Mouse (Mus musculus): ENCODE measurements around the gene Atrnl1. TPM values are rescaled to one million over a fixed set of nuclear protein-coding genes. Genes with fewer than 3 reads are reported as not detected.
"Not testable (repeated sequence)": the region's sequence is repeated elsewhere in the genome, so short reads cannot be mapped to it uniquely, and the experiment has no call there.

Atrnl1 gene
- polyA plus RNA-seq, 1 experiment from 2014 or later = 2.8 TPM

DNA sequence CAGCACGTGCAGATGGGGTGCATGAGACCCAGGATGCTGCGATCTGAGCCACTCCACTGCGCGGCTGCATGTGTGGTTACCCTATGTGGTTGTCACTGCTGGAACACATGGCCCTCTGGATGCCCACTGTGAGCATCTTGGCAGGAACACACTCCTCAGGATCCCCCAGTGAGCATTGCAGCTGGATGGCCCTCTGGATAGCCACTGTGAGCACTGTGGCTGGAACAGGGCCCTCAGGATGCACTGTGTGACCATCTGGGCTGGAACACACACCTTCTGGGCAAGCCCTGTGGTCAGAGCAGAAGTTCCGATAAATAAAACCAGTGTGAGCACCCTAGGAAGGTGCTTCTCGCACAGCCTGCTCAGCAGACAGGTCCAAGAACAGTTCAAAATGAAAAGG, 364.4 kb downstream of the Atrnl1 start:
- H3K4me2 ChIP-seq = no peak overlapping the region
- 88% methylated on average over 6 of the region's 6 CpGs for WGBS
- peaks cover 8% of the 10 kb centered on the region for H3K4me1 ChIP-seq
- no peak overlapping the region for H3K27ac ChIP-seq (replicated peaks)
- H3K9ac ChIP-seq = no peak overlapping the region
- no peak for ATAC-seq (ENCODE audit: extremely low read depth, insufficient number of reproducible peaks, low FRiP score, low TSS enrichment)
- peaks cover 6% of the 10 kb centered on the region; the same call in 1 of the 2 replicates for H3K9me3 ChIP-seq
- H3K4me3 ChIP-seq = no peak overlapping the region
- H3K36me3 ChIP-seq = peaks cover 18% of the 10 kb centered on the region; the same call in 1 of the 2 replicates
- H3K27me3 ChIP-seq (replicated peaks) = no peaks in the 10 kb centered on the region

DNA sequence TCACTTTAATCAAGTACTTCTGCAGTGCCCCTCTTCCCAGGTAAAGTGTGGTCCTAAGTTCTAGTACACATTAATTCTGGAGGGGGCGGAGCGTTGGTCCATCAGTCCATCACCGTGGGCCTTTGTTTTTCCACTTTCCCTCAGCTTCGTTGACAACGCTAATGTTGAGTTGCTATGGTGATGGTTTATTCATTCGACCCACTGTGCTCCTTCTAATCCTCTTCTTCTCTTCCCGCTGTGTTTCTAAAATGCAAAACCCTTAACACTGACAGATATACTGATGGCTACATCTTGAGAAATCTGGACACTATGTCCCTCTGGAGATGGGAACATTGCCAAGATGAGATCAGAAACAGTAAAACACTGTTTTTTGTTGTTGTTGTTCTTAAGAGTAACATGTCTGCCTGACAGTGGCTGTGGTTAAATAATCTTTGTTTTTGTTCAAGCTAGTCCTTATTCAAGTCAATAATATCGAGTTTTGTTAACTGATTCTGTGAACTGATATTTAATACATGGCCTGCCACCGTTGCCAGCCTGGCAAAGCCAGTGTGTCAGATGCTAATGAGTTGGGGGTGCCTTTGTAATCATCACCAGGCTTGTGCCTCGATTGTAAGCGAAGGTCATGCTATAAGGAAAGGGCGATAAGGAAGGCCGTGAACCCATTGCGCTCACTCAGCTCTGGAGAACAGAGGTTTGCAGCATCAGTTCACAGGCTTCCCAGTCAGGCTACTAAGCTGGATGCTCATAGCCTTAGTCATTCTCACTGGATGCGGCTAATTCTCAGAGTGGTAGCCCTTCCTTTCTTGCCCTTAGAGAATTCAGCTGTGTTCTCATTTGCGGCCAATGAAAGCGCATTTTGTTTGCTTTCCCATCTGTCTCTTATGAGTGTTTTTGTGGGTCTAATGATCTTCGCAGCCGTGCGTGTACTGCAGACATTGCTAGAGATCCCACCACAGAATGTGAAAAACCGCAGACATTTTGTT, 375.4 kb downstream of the Atrnl1 start:
- Histone ChIP-seq H3K4me3 (no peak overlapping the region), H3K4me2 (no peak overlapping the region), H3K27ac (replicated peaks) (no peak overlapping the region), H3K36me3 (no peaks in the 10 kb centered on the region), H3K9me3 (no peaks in the 10 kb centered on the region), H3K9ac (no peak overlapping the region), H3K4me1 (peaks cover 11% of the 10 kb centered on the region), H3K27me3 (replicated peaks) (no peaks in the 10 kb centered on the region)
- ATAC-seq (ENCODE audit: extremely low read depth, insufficient number of reproducible peaks, low FRiP score, low TSS enrichment) = no peak
- 87% methylated on average over 21 of the region's 21 CpGs for WGBS

DNA sequence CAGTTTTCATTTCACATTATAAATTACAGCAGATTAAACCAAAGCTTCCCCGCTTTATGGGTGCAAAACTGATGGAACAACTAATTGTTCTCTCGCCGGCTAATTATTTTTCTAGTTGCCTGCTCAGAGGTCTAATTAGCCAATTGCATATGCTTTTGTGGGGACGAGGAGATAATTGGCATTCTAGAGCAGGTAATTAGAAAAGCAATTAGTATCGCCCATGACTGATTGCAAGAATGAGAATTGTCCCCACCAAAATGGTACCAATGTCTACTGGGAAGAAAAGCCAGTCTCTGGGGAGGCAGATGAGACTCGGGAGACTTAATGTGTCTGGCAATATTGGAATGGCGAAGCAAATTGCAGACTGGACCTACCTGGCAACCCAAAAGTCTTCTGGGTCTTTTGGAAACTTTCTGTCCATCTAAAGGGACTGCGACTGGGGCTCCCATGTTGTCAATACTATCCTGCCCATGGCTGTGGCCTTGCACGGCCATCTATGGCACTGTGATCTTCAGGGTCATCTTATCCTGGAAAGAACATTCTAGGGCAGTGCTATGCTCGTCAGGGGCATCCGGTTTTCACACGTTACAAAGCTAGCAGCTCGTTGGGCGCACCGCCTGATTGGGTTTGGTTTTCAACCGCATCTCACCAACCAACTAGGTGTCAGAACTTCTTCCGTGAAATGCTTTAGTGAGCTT, 377.0 kb downstream of the Atrnl1 start:
- 82% methylated on average over 17 of the region's 17 CpGs for WGBS
- H3K27me3 ChIP-seq (replicated peaks) = no peaks in the 10 kb centered on the region
- H3K4me3 ChIP-seq = no peak overlapping the region
- no peak overlapping the region for H3K27ac ChIP-seq (replicated peaks)
- H3K4me1 ChIP-seq = peaks cover 11% of the 10 kb centered on the region
- ATAC-seq (ENCODE audit: extremely low read depth, insufficient number of reproducible peaks, low FRiP score, low TSS enrichment) = no peak
- no peak overlapping the region for H3K9ac ChIP-seq
- no peaks in the 10 kb centered on the region for H3K36me3 ChIP-seq
- no peaks in the 10 kb centered on the region for H3K9me3 ChIP-seq
- no peak overlapping the region for H3K4me2 ChIP-seq

DNA sequence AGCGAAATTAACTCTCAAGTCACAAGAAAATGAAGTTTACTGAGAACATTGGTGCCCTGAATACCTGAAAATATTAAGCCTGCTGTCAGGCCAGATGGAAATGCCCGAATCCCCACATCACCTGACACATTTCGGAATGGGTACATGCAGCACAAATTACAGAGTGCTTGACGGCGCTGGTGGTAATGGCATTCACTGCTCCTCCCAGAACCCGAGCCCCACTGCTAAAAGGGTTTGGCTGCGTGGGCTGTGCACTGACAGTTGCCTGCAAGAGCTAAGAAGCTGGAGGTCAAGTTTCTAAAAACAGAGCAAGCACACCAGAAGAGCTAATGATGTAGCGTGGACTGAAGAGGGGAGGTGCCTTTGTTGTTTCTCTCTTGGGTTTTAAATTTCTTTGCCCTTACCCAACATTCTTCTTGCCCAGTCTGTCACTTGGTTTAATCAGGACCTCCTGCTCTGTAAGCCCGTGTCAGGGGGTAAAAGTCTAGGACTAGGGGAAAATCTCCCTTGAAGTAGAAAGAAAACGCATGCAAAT, 377.8 kb downstream of the Atrnl1 start:
- Histone ChIP-seq H3K4me2 (no peak overlapping the region), H3K27me3 (replicated peaks) (no peaks in the 10 kb centered on the region), H3K9me3 (no peaks in the 10 kb centered on the region), H3K9ac (no peak overlapping the region), H3K36me3 (no peaks in the 10 kb centered on the region), H3K4me1 (peaks cover 11% of the 10 kb centered on the region), H3K4me3 (no peak overlapping the region), H3K27ac (replicated peaks) (no peak overlapping the region)
- 48% methylated on average over 10 of the region's 10 CpGs for WGBS
- ATAC-seq (ENCODE audit: extremely low read depth, insufficient number of reproducible peaks, low FRiP score, low TSS enrichment) = no peak

DNA sequence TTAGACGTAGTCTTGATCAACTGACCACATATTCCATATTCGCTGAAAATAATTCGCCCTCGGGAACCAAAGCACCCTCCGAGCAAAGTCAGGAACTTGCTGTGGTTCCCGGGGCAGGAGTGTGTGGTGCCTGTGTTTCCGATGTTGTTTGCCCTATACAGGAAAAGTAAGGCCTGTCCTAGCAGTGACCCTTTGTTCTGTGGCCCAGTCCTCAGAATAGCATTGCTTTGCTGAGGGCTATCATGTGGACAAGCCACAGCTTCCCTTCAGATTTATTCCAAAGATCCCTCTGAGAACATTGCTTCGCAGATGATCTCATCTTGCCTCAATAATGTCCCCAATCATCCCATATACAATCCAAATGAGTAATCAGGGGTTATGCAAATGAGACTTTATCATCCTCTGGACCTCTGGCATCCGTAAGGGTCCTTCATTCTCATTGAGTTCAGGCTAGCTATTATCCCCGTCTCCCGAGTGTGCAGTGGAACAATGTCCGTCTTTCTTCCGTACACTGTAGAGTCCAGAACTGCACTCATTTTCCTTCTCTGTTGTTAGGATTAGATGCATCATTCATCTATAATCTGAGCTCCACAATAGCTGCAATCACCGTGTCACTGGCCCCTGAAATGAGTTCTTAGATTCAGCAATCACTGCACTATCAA, 380.4 kb downstream of the Atrnl1 start:
- Histone ChIP-seq H3K9ac (no peak overlapping the region), H3K4me1 (peaks cover 11% of the 10 kb centered on the region), H3K36me3 (no peaks in the 10 kb centered on the region), H3K27ac (replicated peaks) (no peak overlapping the region), H3K4me3 (no peak overlapping the region), H3K27me3 (replicated peaks) (no peaks in the 10 kb centered on the region), H3K9me3 (no peaks in the 10 kb centered on the region), H3K4me2 (no peak overlapping the region)
- no peak for ATAC-seq (ENCODE audit: extremely low read depth, insufficient number of reproducible peaks, low FRiP score, low TSS enrichment)
- 82% methylated on average over 14 of the region's 14 CpGs for WGBS

DNA sequence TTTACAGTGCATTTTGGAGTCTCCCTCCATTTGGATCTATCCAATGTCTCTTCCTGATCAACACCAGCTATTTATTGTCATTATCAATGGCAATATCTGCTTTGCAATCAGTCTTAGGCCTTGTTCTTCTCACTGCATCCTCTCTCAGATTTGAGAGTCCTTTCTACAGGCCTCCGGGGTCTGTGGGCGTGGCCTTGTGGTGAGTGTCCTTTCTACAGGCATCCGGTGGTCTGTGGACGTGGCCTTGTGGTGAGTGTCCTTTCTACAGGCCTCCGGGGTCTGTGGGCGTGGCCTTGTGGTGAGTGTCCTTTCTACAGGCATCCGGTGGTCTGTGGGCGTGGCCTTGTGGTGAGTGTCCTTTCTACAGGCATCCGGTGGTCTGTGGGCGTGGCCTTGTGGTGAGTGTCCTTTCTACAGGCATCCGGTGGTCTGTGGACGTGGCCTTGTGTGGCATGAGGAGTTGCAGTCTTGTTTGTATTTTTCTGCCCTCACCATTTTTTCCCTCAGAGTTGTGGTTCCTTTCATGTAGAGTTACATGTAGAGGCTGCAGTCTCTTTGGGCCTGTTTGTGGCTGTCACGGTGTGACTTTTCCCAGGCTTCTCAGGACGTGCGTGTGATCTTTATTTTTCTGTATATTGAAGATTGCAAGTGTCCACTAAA, 383.5 kb downstream of the Atrnl1 start:
- ATAC-seq (ENCODE audit: extremely low read depth, insufficient number of reproducible peaks, low FRiP score, low TSS enrichment); H3K4me1 ChIP-seq; H3K9ac ChIP-seq; H3K27ac ChIP-seq (replicated peaks); H3K4me2 ChIP-seq; H3K27me3 ChIP-seq (replicated peaks); H3K9me3 ChIP-seq; H3K36me3 ChIP-seq; H3K4me3 ChIP-seq: not testable (repeated sequence)
- 91% methylated on average over 15 of the region's 15 CpGs for WGBS

DNA sequence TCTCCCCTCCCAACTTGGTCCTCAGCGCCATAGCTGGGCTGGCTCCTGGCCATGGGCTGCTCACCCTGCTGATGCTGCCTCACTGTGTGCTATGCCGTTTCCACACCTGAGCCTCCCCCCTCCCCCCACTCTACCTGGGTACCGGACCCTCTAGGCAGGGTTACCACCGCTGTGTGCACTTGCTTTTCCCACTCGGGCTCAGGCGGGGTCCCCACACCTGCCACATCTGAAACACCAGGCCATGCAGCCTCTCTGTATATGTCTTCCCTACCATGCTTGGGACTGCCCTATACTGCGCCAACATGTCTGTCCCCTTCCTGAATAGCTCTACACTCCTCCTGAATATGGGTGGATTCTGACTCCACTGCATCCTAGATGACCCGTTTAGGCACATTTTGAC, 384.2 kb downstream of the Atrnl1 start:
- WGBS = 83% methylated on average over 8 of the region's 8 CpGs
- H3K36me3 ChIP-seq = no peaks in the 10 kb centered on the region
- H3K9ac ChIP-seq = no peak overlapping the region
- H3K27me3 ChIP-seq (replicated peaks) = no peaks in the 10 kb centered on the region
- no peaks in the 10 kb centered on the region for H3K9me3 ChIP-seq
- no peak overlapping the region for H3K4me2 ChIP-seq
- no peak overlapping the region for H3K27ac ChIP-seq (replicated peaks)
- ATAC-seq (ENCODE audit: extremely low read depth, insufficient number of reproducible peaks, low FRiP score, low TSS enrichment) = no peak
- H3K4me1 ChIP-seq = no peaks in the 10 kb centered on the region
- H3K4me3 ChIP-seq = no peak overlapping the region

DNA sequence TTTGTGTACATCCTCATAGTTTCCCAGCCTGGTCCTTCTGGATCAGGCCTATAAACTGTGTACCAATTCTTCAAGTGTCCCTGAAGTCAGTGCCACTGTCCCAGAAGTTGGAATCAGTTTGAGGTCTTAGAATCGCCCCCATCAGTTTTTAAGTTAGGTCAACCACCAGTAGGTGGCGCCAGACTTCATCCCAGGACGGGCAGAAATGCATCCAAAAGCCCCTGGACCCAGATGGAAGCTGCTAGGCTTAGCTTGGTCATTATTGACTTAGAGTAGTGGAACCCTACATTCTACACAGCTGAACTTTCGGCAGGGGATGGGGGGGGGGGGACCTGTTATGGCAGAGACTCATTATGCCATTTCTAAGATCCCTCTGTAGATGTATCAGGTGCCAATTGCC, 387.1 kb downstream of the Atrnl1 start:
- WGBS = 42% methylated on average over 4 of the region's 4 CpGs
- Histone ChIP-seq H3K4me3 (no peak overlapping the region), H3K36me3 (no peaks in the 10 kb centered on the region), H3K4me2 (no peak overlapping the region), H3K27me3 (replicated peaks) (no peaks in the 10 kb centered on the region), H3K9ac (no peak overlapping the region), H3K4me1 (no peaks in the 10 kb centered on the region), H3K27ac (replicated peaks) (no peak overlapping the region), H3K9me3 (no peaks in the 10 kb centered on the region)
- ATAC-seq (ENCODE audit: extremely low read depth, insufficient number of reproducible peaks, low FRiP score, low TSS enrichment) = no peak

GRCm38 (mm10) chr19:58011636-58012035, 400.8 kb downstream of the Atrnl1 start:
- ATAC-seq (ENCODE audit: extremely low read depth, insufficient number of reproducible peaks, low FRiP score, low TSS enrichment) = no peak
- no peak overlapping the region for H3K4me2 ChIP-seq
- H3K9ac ChIP-seq = no peak overlapping the region
- 81% methylated on average over 1 of the region's 1 CpGs for WGBS
- no peaks in the 10 kb centered on the region for H3K27me3 ChIP-seq (replicated peaks)
- no peak overlapping the region for H3K4me3 ChIP-seq
- H3K27ac ChIP-seq (replicated peaks) = no peak overlapping the region
- H3K36me3 ChIP-seq = no peaks in the 10 kb centered on the region
- H3K4me1 ChIP-seq = peaks cover 10% of the 10 kb centered on the region
- no peaks in the 10 kb centered on the region for H3K9me3 ChIP-seq

- no peaks in the 10 kb centered on the region for H3K9me3 ChIP-seq
- no peaks in the 10 kb centered on the region for H3K27me3 ChIP-seq (replicated peaks)
- peaks cover 29% of the 10 kb centered on the region for H3K4me1 ChIP-seq
- no peak overlapping the region for H3K4me3 ChIP-seq
- H3K36me3 ChIP-seq = no peaks in the 10 kb centered on the region
- H3K27ac ChIP-seq (replicated peaks) = no peak overlapping the region
- WGBS = 83% methylated on average over 6 of the region's 6 CpGs
- H3K9ac ChIP-seq = no peak overlapping the region
- no peak for ATAC-seq (ENCODE audit: extremely low read depth, insufficient number of reproducible peaks, low FRiP score, low TSS enrichment)
- no peak overlapping the region for H3K4me2 ChIP-seq
These were observed 404.9 kb downstream of the Atrnl1 start for GRCm38 (mm10) chr19:58015741-58016140.

Data from heart, embryonic 13.5 days (tissue).